Mouse (Mus musculus): Measurements from ENCODE around the gene Canx.
"Not testable (repeated sequence)": the region's sequence is repeated elsewhere in the genome, so short reads cannot be mapped to it uniquely, and the experiment has no call there.

The Canx gene

DNA sequence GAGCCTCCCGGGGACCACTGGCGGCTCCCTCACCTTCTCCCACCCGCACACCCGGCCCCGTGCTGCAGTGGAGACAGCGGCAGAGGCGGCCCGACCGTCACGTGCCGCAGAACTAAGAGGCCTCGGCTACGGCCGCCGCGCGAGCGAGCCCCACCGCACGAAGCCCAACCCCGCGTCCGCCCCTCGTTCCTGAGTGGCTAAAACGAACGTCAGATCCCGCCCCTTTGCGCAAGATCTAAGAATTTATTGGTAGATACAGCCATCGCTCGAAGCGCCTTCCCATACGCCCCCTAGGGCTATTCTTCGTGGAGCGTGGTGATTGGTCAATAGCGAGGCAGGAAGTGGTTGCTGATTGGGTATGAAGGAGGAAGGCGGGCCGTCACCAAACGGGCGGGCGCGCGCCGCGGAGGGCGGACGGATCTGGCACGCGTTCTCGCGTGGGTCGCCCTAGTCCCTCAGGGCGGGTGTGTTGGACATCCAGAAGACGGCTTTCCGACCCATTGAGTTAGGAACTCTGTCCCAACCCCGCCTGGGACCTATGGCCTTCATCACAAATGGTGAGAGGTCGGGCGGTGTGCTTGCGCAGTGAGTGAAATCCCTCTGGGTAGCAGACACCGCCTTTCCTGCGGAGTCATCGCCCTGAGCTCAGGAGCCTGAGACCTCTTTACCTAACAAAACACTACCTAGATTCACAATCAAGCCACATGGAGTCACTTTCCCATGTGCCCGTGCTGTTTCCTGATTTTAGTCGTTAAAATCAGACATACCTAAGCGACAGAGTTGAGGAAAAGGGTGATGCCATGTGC lies at the start of gene Canx:
Gene Canx, minus strand, starts transcription at position 178 of the 806 bp plus-strand sequence.
- peak; percentile 99 for DNase-seq (ENCODE audit: low read depth)

- DNase-seq (ENCODE audit: low read depth), result no peak
Observed at GRCm38 (mm10) chr11:50374286-50375015, 49.0 kb upstream of the Canx start.

DNA sequence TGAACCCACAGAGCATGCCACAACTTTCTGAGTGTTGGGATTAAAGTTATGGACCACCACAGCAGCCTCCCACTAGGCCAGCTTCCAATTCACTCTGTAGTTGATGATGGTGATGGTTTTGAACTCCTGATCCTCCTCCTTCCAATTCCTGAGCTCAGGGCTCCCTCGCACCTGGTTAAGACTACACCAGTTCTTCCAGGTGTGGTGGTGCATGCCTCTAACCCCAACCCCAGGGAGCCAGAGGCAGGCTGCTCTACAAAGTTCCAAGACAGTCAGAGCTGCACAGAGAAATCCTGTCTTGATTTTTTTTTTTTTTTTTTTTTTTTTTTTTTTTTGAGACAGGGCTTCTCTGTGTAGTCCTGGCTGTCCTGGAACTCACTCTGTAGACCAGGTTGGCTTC lies 48.1 kb upstream of the Canx start:
- no peak for DNase-seq (ENCODE audit: low read depth)

- DNase-seq (ENCODE audit: low read depth), result no peak
Observed at GRCm38 (mm10) chr11:50373086-50373485, 47.6 kb upstream of the Canx start.

DNA sequence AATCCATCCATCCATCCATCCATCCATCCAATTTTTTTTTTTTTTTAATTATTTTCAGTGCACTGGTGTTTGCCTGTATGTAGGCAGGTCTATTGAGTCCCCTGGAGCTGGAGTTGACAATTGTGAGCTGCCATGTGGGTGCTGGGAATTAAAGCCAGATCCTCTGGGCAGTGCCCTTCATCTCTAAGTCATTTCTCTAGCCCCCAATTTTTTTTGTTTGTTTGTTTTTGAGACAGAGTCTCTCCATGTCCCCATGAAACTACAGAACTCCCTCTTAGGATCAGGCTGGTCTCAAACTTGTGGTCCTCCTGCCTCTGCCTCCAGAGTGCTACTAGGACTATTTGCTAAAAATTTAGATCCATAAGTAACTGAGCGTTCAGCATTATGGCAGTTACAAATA lies 46.4 kb upstream of the Canx start:
- no peak for DNase-seq (ENCODE audit: low read depth)

DNA sequence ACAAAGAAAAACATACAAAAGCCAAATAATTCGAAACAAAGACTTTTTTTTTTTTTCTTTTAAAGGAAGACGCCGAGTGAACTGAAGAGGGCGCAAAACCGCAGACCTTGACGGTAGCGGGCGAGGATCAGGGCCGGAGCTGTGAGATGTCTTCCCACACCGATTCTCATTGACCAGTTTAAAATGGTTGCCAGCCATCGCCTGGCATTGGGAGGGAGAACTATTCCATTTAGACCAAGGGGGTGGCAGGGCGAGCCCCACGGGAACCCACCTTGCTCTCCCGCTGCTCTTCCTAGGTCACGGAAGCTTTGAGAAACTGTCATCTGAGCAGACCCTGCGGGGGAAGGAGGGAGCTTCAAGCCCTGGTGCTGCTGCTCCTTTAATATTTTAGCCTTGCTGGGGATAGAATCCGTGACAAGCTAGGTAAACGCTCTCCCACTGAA lies 45.9 kb upstream of the Canx start:
- DNase-seq (ENCODE audit: low read depth), result peak; percentile 82

GRCm38 (mm10) chr11:50370969-50371368 lies 45.5 kb upstream of the Canx start:
- DNase-seq (ENCODE audit: low read depth), result no peak

GRCm38 (mm10) chr11:50369360-50369911 lies 44.0 kb upstream of the Canx start:
- no peak for DNase-seq (ENCODE audit: low read depth)

- DNase-seq (ENCODE audit: low read depth), result no peak
Observed at GRCm38 (mm10) chr11:50367531-50367930, 42.1 kb upstream of the Canx start.

DNA sequence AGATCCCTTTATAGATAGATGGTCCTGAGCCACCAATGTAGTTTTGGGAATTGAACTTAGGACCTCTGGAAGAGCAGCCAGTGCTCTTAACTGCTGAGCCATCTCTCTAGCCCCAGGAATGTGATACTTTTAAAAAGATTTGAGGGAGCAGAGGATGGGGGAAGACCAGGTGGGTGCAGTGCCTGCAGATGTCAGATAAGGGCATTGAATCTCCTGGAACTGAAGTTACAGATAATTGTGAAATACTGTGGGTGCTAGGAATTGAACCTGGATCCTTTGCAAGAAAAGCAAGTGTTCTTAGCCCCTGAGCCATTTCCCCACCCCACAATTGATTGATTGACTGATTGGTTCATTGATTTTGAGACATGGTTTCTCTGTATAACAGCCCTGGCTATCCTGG lies 39.8 kb upstream of the Canx start:
- DNase-seq (ENCODE audit: low read depth), result no peak

DNA sequence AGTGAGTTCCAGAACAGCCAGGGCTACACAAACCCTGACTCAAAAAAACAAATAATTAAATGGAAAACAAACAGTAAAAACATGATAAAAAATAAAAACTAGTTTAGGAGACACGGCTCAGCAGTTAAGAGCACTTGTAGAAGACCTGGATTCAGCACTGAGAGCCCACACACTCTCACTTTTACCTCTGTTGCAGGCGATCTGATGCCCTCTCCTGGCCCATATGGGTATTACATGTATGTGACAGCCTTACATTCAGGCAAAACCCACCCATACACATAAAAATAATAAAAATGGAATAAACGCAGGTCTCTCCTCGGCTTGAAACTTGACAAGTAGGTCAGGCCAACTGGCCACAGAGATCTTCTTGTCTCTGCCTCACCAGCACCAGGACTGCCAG lies 39.1 kb upstream of the Canx start:
- peak; percentile 89 for DNase-seq (ENCODE audit: low read depth)

- not testable (repeated sequence) for DNase-seq (ENCODE audit: low read depth)
Observed at GRCm38 (mm10) chr11:50361282-50361681, 35.8 kb upstream of the Canx start.

DNA sequence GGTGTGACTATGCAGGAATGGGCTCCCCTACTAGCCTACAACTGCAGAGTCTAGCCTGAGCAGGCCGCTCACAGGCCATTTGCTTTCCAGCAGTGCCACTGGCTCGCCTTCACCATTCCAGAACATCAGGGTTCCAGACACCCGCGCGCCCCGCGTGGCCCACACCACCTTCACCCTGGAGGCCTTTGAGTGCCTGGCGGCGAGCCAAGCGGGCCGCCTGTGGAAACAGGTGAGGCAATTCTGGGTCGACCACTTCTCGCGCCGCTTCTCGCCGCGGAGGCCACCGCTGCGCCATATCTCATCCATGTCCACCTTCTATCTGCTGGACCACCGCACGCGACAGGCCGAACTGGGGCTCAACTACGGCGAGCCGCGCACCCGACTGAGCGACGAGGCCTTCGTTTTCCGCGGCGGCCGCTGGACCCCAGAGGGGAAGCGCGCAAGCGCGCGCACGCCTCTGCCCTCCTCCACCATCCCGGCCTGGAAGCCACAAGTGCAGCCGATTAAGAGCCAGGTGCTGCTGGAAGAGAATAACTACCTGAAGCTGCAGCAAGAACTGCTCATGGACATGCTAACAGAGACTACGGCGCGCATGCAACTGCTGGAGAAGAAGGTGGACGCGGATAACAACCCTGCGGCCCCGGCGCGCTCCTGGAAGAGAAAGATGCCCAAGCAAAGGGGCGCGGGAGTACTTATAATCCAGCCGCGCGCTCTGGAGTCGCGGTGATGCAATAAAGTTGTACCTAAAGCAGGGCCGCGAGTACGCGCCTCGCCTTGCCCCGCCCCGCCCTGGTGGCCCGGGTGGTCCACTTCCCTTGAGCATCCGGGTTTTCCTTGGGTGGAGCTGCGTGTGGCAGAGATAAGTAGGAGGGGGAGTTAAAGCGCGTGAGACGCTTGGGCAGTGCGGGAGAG lies 33.7 kb upstream of the Canx start:
- peak; percentile 26 for DNase-seq (ENCODE audit: low read depth)

DNA sequence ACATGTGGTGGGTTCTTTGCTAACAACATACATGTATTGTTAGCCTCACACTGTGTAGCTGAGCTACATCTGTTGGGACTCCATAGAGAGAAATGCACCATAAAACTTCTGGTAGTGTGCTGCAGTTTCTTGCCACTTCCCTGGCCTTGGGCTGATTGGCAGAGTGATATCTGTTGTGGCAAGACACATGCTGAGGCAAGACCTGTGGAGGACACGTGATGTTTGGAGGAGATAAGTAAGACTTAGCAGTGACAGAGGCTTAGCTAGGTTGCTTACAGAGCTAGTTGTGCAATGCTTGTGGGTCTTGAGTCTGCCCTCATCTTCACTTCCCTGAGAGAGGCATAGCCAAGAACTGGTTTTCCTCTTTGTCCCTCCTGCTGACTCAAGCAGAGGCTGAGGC lies 29.9 kb upstream of the Canx start:
- DNase-seq (ENCODE audit: low read depth), result no peak

DNA sequence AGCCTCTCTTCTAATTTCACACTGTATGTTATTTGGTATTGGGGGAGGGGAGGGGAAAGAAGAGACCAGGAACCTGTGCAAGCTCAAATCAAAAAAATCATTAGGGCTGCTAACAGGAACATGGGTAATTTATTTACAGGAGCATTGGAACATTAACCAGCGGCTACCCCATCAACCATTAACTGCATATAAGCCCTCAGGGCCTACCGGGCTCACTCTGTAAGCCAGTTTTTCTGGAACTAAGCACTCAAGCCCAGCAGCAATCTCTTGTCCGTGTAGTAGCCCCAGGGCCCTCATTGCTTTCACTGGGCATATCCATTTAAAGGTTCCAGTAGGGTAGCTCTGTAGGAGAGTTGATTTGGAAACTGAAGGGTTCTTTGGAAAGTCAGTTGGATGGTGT lies 29.4 kb upstream of the Canx start:
- DNase-seq (ENCODE audit: low read depth), result no peak

DNA sequence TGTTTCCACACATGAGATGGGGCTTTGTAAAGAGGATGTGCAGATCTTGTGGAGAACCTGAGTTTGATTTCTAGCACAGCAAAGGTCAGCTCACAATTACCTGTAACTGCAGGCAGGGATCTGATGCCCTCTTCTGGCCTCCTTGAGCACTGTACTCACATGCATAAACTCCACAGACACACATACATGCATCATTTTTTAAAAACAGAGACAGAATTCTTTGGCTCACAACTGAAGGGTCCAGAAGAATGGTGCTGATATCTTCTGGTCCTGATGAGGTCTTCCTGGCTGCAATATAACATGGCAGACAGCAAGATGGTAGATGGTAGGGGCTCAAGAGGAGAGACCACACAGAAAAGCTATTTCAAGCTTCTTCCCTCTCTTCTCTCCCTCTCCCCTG lies 28.7 kb upstream of the Canx start, which contains the start of gene Cby3:
Gene Cby3, plus strand, starts transcription at position 301 of the 400 bp plus-strand sequence.
- no peak for DNase-seq (ENCODE audit: low read depth)

DNA sequence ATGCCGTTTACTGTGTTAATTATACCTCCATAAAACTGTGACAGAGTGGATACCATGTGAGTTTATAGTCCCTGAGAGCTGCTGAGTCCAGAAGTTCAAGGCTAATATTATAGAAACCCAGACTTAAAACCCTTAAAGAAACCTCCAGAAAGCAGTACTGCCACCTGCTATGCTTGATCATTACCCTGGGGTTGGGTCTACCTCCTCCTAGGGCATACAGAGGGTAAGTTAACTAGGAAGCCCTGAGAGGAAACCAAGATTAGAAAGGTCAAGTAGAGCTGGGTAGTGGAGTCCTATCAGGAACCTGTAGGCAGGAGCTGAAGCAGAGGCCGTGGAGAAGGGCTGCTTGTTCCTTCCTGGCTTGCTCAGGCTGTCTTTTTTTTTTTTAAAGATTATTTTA lies 26.7 kb upstream of the Canx start:
- DNase-seq (ENCODE audit: low read depth), result no peak

DNA sequence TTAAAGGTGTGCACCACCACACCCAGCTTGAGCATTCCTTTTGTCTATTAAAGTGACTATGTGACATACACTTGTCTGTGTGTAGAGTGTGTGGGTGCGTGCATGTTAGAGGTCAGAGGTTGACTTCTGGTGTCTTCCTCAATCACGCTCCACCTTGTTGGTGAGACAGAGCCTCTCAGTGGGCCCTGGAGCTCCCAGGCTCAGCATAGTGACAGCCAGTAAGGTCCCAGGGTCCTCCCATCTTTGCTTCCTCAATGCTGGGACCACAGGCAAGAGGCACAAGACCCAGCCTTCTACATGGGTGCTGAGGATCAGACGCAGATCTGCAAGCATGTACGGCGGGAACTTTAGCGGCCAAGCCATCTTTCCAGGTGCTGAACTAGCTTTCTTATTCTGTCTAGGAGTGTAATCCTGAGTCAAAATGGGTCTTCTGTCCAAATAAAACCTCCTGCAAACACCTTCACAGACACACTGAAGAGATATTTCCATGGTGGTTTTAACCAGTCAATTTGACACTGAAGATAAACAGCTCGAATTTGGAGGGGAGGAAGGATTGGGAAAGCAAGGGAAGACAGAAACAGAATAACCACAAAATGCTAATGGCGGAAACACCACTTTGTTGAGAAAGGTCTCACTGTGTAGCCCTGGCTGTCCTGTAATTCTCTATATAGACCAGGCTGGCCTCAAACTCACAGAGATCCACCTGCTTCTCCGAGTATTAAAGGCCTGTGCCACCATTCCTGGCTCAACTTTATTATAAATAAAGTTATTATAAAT lies 21.0 kb upstream of the Canx start:
- no peak for DNase-seq (ENCODE audit: low read depth)

DNA sequence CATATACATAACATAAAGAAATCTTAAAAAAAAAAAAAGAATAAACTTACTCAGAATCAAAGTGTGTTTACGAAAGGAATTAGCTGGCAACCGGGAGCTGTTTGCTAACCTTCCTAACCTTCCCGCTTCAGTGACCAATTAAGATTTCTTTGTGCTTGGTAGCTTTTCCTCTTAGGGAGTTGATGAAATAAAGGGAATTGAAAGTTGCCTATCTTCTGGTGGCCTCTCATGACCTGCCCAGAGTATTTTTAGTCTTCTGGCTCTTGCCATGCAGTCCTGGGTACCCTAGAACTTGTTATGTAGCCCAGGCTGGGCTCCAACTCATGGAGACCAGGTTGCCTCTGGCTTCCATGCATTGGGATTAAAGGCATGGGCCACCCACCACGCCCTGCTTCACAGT lies 20.0 kb upstream of the Canx start:
- no peak for DNase-seq (ENCODE audit: low read depth)

- no peak for DNase-seq (ENCODE audit: low read depth)
Observed at GRCm38 (mm10) chr11:50336891-50337290, 11.4 kb upstream of the Canx start.

DNA sequence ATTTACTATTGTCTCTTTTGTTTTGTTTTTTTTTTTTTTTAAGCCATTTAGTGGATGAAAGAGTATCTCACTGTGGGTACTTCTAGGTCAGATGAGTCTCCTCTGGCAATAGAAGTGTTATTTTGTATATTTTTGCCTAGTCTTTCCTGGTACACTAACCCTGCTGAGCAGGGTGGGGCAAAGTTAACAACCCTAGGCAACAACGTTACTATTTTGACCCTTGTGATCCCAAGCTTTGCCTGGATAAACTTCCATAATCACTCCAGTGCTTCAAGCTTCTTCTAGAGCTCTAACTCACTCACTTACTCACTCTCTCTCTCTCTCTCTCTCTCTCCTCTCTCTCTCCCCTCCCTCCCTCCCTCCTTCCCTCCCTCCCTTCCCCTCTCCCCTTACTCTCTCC lies 10.7 kb upstream of the Canx start:
- no peak for DNase-seq (ENCODE audit: low read depth)
